Mouse (Mus musculus) embryo, embryonic 11 days (tissue): ENCODE data around the gene Gm20517.
A peak's percentile ranks its signal among the peaks of the same experiment; 100 is the strongest.
"Not testable (repeated sequence)": the region's sequence is repeated elsewhere in the genome, so short reads cannot be mapped to it uniquely, and the experiment has no call there.

Source experiments
- DNase-seq: peaks from one replicate; pipeline ENCODE4 v3.0.0-alpha.2; 2015

The Gm20517 gene

GRCm38 (mm10) chr17:47597261-47597660 is 14.1 kb upstream of the Gm20517 start:
- DNase-seq: no peak

GRCm38 (mm10) chr17:47597838-47598579 is 13.4 kb upstream of the Gm20517 start:
- peak; percentile 59 for DNase-seq

- not testable (repeated sequence) for DNase-seq
Measured at GRCm38 (mm10) chr17:47598580-47599304, 12.6 kb upstream of the Gm20517 start.

GRCm38 (mm10) chr17:47599511-47600297 is 11.7 kb upstream of the Gm20517 start:
- DNase-seq: no peak

- no peak for DNase-seq
Measured at GRCm38 (mm10) chr17:47600601-47601388, 10.6 kb upstream of the Gm20517 start.

GRCm38 (mm10) chr17:47601389-47601755 is 10.0 kb upstream of the Gm20517 start:
- DNase-seq: no peak

- DNase-seq: no peak
Measured at GRCm38 (mm10) chr17:47602289-47602688, 9.1 kb upstream of the Gm20517 start.

- DNase-seq: no peak
Measured at GRCm38 (mm10) chr17:47606220-47606619, 5.2 kb upstream of the Gm20517 start.

GRCm38 (mm10) chr17:47609182-47609581 is 2.2 kb upstream of the Gm20517 start:
- no peak for DNase-seq

GRCm38 (mm10) chr17:47611661-47611982 is 233 bp downstream of the Gm20517 start:
- no peak for DNase-seq

GRCm38 (mm10) chr17:47614018-47614417 is 2.6 kb downstream of the Gm20517 start:
- no peak for DNase-seq

GRCm38 (mm10) chr17:47616119-47616518 is 4.7 kb downstream of the Gm20517 start:
- DNase-seq: no peak

- no peak for DNase-seq
Measured at GRCm38 (mm10) chr17:47616652-47617051, 5.3 kb downstream of the Gm20517 start.

- no peak for DNase-seq
Measured at GRCm38 (mm10) chr17:47617605-47618307, 6.4 kb downstream of the Gm20517 start.

- no peak for DNase-seq
Measured at GRCm38 (mm10) chr17:47618556-47619311, 7.3 kb downstream of the Gm20517 start.

- no peak for DNase-seq
Measured at GRCm38 (mm10) chr17:47622912-47623554, 11.6 kb downstream of the Gm20517 start.

- DNase-seq: not testable (repeated sequence)
Measured at GRCm38 (mm10) chr17:47624572-47624971, 13.2 kb downstream of the Gm20517 start.

- DNase-seq: no peak
Measured at GRCm38 (mm10) chr17:47625088-47625487, 13.7 kb downstream of the Gm20517 start.

GRCm38 (mm10) chr17:47626031-47626430 is 14.6 kb downstream of the Gm20517 start:
- DNase-seq: no peak

- DNase-seq: no peak
Measured at GRCm38 (mm10) chr17:47627791-47628190, 16.4 kb downstream of the Gm20517 start.
